Mouse (Mus musculus): ENCODE data around the gene Zfr2. TPM values are rescaled to one million over a fixed set of nuclear protein-coding genes. Genes with fewer than 3 reads are reported as not detected.

Zfr2 gene
- polyA plus RNA-seq, 1 experiment = 5.1 TPM

DNA sequence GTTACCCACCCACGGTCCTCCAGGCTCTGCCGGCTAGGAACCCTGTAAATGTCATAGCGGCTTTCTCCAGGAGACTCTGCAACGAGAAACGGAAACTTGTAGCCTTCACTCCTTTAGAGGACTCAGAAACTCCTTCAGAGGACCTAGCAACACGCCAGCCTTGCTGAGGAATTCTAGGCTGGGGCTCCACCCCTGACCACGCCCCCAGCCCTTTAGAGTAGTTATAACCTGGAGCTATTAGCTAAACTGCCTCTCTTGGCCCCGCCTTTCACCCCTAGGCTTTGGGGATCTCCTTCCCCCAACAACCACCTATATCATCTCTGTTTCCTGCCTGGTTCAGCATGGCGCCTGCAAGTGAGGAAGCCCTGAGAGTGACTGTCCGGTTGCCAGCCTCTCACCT is 46.5 kb downstream of the Zfr2 start:
- 62% methylated on average over 10 of the region's 10 CpGs for WGBS
- DNase-seq (ENCODE audit: low read depth, low spot score) = no peak

- WGBS = 50% methylated on average over 6 of the region's 6 CpGs
- DNase-seq (ENCODE audit: low read depth, low spot score) = no peak
Observed at GRCm38 (mm10) chr10:81284189-81284588, 51.2 kb downstream of the Zfr2 start.

GRCm38 (mm10) chr10:81284719-81285118 is 51.8 kb downstream of the Zfr2 start:
- WGBS = 5% methylated on average over 17 of the region's 17 CpGs
- no peak for DNase-seq (ENCODE audit: low read depth, low spot score)

- WGBS = 2% methylated on average over 54 of the region's 54 CpGs
Observed at GRCm38 (mm10) chr10:81285694-81286450, 52.9 kb downstream of the Zfr2 start.

GRCm38 (mm10) chr10:81286586-81286985 is 53.6 kb downstream of the Zfr2 start:
- 17% methylated on average over 6 of the region's 6 CpGs for WGBS
- DNase-seq (ENCODE audit: low read depth, low spot score) = peak; percentile 100

More at GRCm38 (mm10) chr10:81285694-81286450, 52.9 kb downstream of the Zfr2 start:
- peak; percentile 85 for DNase-seq (ENCODE audit: low read depth, low spot score)

DNA sequence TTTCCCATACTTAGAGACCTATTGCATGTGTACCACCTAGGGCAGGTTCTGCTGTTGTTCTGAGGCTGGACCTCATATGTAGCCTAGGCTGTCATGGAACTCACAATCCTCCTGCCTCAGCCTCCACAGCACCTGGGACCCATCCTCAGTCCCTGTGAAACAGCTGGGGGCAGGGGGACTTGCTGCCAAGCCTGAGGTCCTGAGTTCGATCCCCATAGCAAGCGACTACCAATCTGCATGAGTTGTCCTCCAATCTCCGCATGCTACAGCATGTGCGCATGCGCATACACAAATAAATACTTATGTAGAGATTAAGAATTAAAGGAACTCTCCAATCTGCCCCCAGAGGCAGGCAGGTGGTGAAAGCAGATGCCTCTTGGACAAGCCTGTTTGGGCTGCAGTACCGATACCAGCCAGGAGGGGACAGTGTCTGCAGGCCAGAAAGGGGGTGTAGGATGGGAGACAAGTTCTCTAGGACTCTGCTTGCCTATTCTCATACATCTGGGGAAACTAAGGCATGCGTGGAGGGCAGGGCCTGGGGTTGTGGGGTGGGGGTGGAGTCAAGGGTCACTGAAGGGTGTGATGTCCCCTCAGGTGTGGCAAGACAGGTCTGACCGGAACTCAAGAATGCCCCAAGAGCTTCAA is 54.7 kb downstream of the Zfr2 start:
- DNase-seq (ENCODE audit: low read depth, low spot score) = no peak
- 53% methylated on average over 8 of the region's 8 CpGs for WGBS

- 22% methylated on average over 6 of the region's 6 CpGs for WGBS
- DNase-seq (ENCODE audit: low read depth, low spot score) = no peak
Observed at GRCm38 (mm10) chr10:81288601-81289000, 55.6 kb downstream of the Zfr2 start.

DNA sequence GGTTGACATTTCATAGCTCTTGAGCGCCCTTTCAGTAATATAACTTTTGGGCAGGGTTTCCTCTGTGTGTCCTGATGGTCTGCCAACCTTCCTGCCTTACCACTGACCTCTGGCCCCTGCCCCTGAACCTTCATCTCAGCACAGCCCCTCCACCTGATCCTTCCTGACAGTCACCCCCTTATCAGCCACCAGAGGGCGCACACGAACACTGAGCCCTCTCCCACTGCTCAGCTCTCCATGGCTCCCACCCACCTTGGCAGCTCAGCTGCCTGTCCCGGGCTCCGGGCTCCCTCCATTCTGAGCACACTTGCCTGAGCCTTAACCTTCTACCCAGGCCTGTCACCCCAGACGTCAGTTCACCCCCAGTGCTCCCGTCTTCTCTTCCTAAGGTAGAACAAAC is 56.3 kb downstream of the Zfr2 start:
- no peak for DNase-seq (ENCODE audit: low read depth, low spot score)
- WGBS = 3% methylated on average over 7 of the region's 7 CpGs

GRCm38 (mm10) chr10:81289811-81290210 is 56.9 kb downstream of the Zfr2 start:
- WGBS = 26% methylated on average over 14 of the region's 14 CpGs

DNA sequence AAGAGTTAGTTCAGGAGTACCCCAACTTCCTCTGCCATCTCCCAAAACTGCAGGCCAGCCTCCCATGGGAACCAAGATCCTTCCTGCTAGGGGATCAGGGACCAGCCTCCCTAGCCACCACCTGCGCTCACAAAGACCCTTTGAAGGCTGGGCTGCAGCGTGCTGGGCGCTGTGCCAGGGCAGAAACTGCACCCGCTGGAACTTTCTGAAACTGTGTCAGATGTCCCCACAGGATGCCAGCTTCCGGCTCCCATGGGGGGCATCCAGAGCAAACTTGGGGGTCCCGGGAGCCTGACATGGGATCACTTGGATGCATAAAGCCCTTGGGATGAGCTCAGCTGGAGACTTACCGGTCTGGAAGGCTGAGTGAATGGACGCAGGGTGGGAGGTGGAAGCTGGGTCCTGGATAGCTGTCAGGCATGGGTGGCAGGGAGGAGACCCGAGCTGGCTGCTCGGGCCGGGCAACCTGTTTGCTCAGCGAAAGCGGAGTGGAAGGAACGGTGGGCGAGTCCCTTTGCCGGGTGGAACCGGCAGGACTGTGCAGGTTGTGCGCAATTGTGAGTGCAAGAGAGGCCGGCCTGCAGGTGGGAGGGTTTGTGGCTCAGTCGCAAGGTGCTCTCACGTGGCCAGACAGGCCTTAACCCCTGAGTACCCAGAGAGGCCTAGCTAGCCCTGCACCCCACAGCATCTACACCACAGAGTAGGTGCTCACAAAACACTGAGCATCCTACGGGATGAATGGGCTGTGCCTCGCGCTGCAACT is 57.9 kb downstream of the Zfr2 start:
- no peak for DNase-seq (ENCODE audit: low read depth, low spot score)
- 14% methylated on average over 24 of the region's 24 CpGs for WGBS

More at GRCm38 (mm10) chr10:81289811-81290210, 56.9 kb downstream of the Zfr2 start:
- DNase-seq (ENCODE audit: low read depth, low spot score) = no peak

- 29% methylated on average over 9 of the region's 9 CpGs for WGBS
- no peak for DNase-seq (ENCODE audit: low read depth, low spot score)
Observed at GRCm38 (mm10) chr10:81291511-81292104, 58.7 kb downstream of the Zfr2 start, which contains the start of gene Tjp3. TSS of gene Tjp3 (minus strand) at chr10:81291581.

- under 1% methylated on average over 80 of the region's 80 CpGs for WGBS
- DNase-seq (ENCODE audit: low read depth, low spot score) = peak; percentile 99
Observed at GRCm38 (mm10) chr10:81292554-81293333, 59.8 kb downstream of the Zfr2 start, which contains the start of gene Pip5k1c. TSS of gene Pip5k1c (plus strand) at chr10:81292963.

- 1% methylated on average over 25 of the region's 25 CpGs for WGBS
- DNase-seq (ENCODE audit: low read depth, low spot score) = no peak
Observed at GRCm38 (mm10) chr10:81293334-81294030, 60.5 kb downstream of the Zfr2 start.

- no peak for DNase-seq (ENCODE audit: low read depth, low spot score)
- WGBS = 30% methylated on average over 8 of the region's 8 CpGs
Observed at GRCm38 (mm10) chr10:81294442-81294841, 61.5 kb downstream of the Zfr2 start.

DNA sequence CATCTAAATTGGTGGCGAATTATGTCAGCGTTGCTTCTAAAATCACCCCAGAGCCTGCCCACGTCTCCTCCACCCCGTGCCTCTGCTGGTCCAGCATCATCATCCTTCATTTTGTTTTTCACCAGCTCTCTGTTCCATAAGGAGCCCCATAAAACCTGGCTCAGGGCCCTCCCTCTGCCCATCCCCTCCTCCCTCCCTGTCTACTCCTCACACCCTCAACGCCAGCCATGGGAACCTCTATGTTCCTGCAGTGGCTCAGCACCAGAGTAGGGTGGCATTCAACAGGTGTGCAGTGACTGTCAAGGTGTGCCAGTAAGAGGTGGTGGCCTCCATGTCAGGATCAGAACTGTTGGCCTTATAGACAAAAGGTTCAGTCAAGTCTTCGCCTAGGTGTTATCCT is 62.2 kb downstream of the Zfr2 start:
- DNase-seq (ENCODE audit: low read depth, low spot score) = no peak
- 75% methylated on average over 6 of the region's 6 CpGs for WGBS

- DNase-seq (ENCODE audit: low read depth, low spot score) = no peak
- 73% methylated on average over 6 of the region's 6 CpGs for WGBS
Observed at GRCm38 (mm10) chr10:81297246-81297645, 64.3 kb downstream of the Zfr2 start.

DNA sequence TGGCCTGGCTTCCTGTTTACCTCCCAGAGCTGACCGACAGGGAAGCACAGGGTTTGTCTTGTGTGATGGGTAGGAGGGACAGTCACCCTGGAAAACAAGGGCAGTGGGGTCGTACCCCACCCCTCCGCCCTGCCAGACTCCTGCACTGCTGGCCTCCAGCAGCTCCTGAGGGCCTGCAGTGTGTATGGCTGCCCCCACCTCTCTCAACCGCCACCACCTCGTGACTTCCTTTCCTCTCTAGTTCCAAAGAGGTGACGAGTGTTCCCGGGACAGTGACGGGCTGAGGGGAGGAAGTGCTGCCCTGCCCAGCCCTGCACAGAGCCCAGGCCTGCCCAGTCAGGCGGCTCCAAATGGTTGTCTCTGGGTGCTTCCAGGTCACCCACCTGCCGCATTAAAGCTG is 64.9 kb downstream of the Zfr2 start:
- no peak for DNase-seq (ENCODE audit: low read depth, low spot score)
- 47% methylated on average over 10 of the region's 10 CpGs for WGBS

GRCm38 (mm10) chr10:81298369-81299100 is 65.6 kb downstream of the Zfr2 start:
- WGBS = 80% methylated on average over 17 of the region's 17 CpGs
- DNase-seq (ENCODE audit: low read depth, low spot score) = no peak
